Mouse (Mus musculus) CH12.LX (cell line): ENCODE measurements around the gene S100a9. TPM values are rescaled to one million over a fixed set of nuclear protein-coding genes. Genes with fewer than 3 reads are reported as not detected.

Source experiments
- DNase-seq: peaks from one replicate; pipeline ENCODE4 v3.0.0-alpha.2; 2013; ENCODE audit errors: extremely low read depth
- H3K27ac ChIP-seq: 2 replicates; pipeline ENCODE4 v1.5.1; 2012; ENCODE audit warnings: low read depth, mild to moderate bottlenecking, control low read depth, moderate library complexity; ENCODE audit not compliant: insufficient read depth
- H3K27me3 ChIP-seq: replicated peaks from 2 replicates; pipeline ENCODE3; 2012; ENCODE audit warnings: inconsistent platforms
- H3K36me3 ChIP-seq, 2 experiments: replicated peaks in 1 of 2; 2 replicates each; pipeline versions ENCODE3 to v1.6.1; 2012; ENCODE audit warnings: inconsistent platforms in 1 of 2, low read length in 1 of 2, mild to moderate bottlenecking in 1 of 2, mixed read lengths in 1 of 2, moderate library complexity in 1 of 2; ENCODE audit not compliant: control insufficient read depth in 1 of 2, insufficient read depth in 1 of 2
- H3K4me1 ChIP-seq, 2 experiments: 2 replicates each; pipeline ENCODE4 v1.6.1; 2012; ENCODE audit warnings: inconsistent platforms in 1 of 2, moderate library complexity in 1 of 2; ENCODE audit not compliant: insufficient read depth in 2 of 2, control insufficient read depth in 1 of 2
- H3K4me2 ChIP-seq: 2 replicates; pipeline ENCODE4 v1.6.1; 2012; ENCODE audit warnings: low read depth, mild to moderate bottlenecking, control low read depth; ENCODE audit not compliant: poor library complexity, insufficient read depth, severe bottlenecking
- H3K4me3 ChIP-seq, 3 experiments: fragments of 150-350 bp in 1 of 3; sonication (generic) in 1 of 3; replicated peaks in 1 of 3; 2 replicates each; pipeline versions ENCODE3 to v1.5.1; 2011 to 2012; ENCODE audit warnings: low read depth in 2 of 3, low read length in 2 of 3, mild to moderate bottlenecking in 2 of 3, moderate library complexity in 2 of 3, control low read depth in 1 of 3, improper control_type of control experiment in 1 of 3, inconsistent platforms in 1 of 3, mixed read lengths in 1 of 3; ENCODE audit not compliant: poor library complexity in 1 of 3
- H3K79me2 ChIP-seq: replicated peaks from 2 replicates; pipeline ENCODE4 v1.6.1; 2012; ENCODE audit warnings: mild to moderate bottlenecking, moderate library complexity; ENCODE audit not compliant: control insufficient read depth, poor library complexity, insufficient read depth, severe bottlenecking; ENCODE audit errors: extremely low read depth
- H3K9ac ChIP-seq: 2 replicates; pipeline ENCODE4 v1.6.1; 2012; ENCODE audit warnings: low read depth, mild to moderate bottlenecking, control low read depth, moderate library complexity; ENCODE audit not compliant: insufficient read depth
- H3K9me3 ChIP-seq: replicated peaks from 2 replicates; pipeline ENCODE3; 2012; ENCODE audit warnings: low read length, inconsistent platforms, mixed read lengths
- BHLHE40 ChIP-seq: IDR thresholded peaks from 2 replicates; pipeline ENCODE4 v1.6.1; 2011; ENCODE audit warnings: mild to moderate bottlenecking, low read depth, low read length, improper control_type of control experiment
- CHD1 ChIP-seq: IDR thresholded peaks from 2 replicates; pipeline ENCODE4 v1.6.1; 2012; ENCODE audit warnings: low read depth, low read length, improper control_type of control experiment, inconsistent platforms
- CHD2 ChIP-seq: IDR thresholded peaks from 2 replicates; pipeline ENCODE4 v1.6.1; 2011; ENCODE audit warnings: low read length, improper control_type of control experiment
- CTCF ChIP-seq, 2 experiments: IDR thresholded peaks in 1 of 2; conservative IDR thresholded peaks in 1 of 2; 2 replicates each; pipeline ENCODE4 v1.5.1; 2011 to 2012; ENCODE audit warnings: low read depth in 2 of 2, low read length in 2 of 2, improper control_type of control experiment in 1 of 2, inconsistent platforms in 1 of 2, mild to moderate bottlenecking in 1 of 2, moderate library complexity in 1 of 2
- GABPA ChIP-seq: IDR thresholded peaks from 2 replicates; pipeline ENCODE4 v1.6.1; 2012; ENCODE audit warnings: low read depth, low read length, improper control_type of control experiment, inconsistent platforms; ENCODE audit not compliant: insufficient replicate concordance
- JUND ChIP-seq: conservative IDR thresholded peaks from 2 replicates; pipeline ENCODE4 v1.6.1; 2011; ENCODE audit warnings: low read depth, low read length, improper control_type of control experiment
- KAT2A ChIP-seq: IDR thresholded peaks from 2 replicates; pipeline ENCODE4 v1.6.1; 2012; ENCODE audit warnings: low read length, improper control_type of control experiment, inconsistent platforms; ENCODE audit not compliant: insufficient replicate concordance
- MAFK ChIP-seq: IDR thresholded peaks from 2 replicates; pipeline ENCODE4 v1.6.1; 2011; ENCODE audit warnings: low read length, improper control_type of control experiment; ENCODE audit not compliant: insufficient replicate concordance
- MAZ ChIP-seq: IDR thresholded peaks from 2 replicates; pipeline ENCODE4 v1.6.1; 2012; ENCODE audit warnings: low read depth, mild to moderate bottlenecking, inconsistent platforms, low read length, improper control_type of control experiment, moderate library complexity
- MEF2A ChIP-seq: IDR thresholded peaks from 2 replicates; pipeline ENCODE4 v1.6.1; 2014; ENCODE audit warnings: low read depth, mild to moderate bottlenecking, inconsistent platforms, low read length, improper control_type of control experiment, borderline replicate concordance
- NELFE ChIP-seq: IDR thresholded peaks from 2 replicates; pipeline ENCODE4 v1.6.1; 2011; ENCODE audit warnings: low read depth, low read length, improper control_type of control experiment
- NRF1 ChIP-seq: IDR thresholded peaks from 2 replicates; pipeline ENCODE4 v1.6.1; 2014; ENCODE audit warnings: low read depth, mild to moderate bottlenecking, inconsistent platforms, low read length, improper control_type of control experiment, moderate library complexity
- POLR2A ChIP-seq: IDR thresholded peaks from 2 replicates; pipeline ENCODE4 v1.6.1; 2011; ENCODE audit warnings: low read depth, mild to moderate bottlenecking, improper control_type of control experiment, low read length
- POLR2AphosphoS2 ChIP-seq: IDR thresholded peaks from 2 replicates; pipeline ENCODE4 v1.6.1; 2011; ENCODE audit warnings: low read depth, low read length, improper control_type of control experiment
- RAD21 ChIP-seq: IDR thresholded peaks from 2 replicates; pipeline ENCODE4 v1.6.1; 2011; ENCODE audit warnings: low read depth, mild to moderate bottlenecking, low read length, improper control_type of control experiment, moderate library complexity
- RCOR1 ChIP-seq: conservative IDR thresholded peaks from 2 replicates; pipeline ENCODE4 v1.6.1; 2012; ENCODE audit warnings: low read depth, mild to moderate bottlenecking, inconsistent platforms, low read length, improper control_type of control experiment
- SMC3 ChIP-seq: IDR thresholded peaks from 2 replicates; pipeline ENCODE4 v1.6.1; 2011; ENCODE audit warnings: low read depth, low read length, improper control_type of control experiment
- TBP ChIP-seq: conservative IDR thresholded peaks from 2 replicates; pipeline ENCODE4 v1.6.1; 2011; ENCODE audit warnings: low read depth, low read length, improper control_type of control experiment
- UBTF ChIP-seq: IDR thresholded peaks from 2 replicates; pipeline ENCODE4 v1.6.1; 2012; ENCODE audit warnings: low read depth, mild to moderate bottlenecking, inconsistent platforms, low read length, improper control_type of control experiment, moderate library complexity
- USF1 ChIP-seq: IDR thresholded peaks from 2 replicates; pipeline ENCODE4 v1.6.1; 2014; ENCODE audit warnings: low read depth, mild to moderate bottlenecking, inconsistent platforms, low read length, improper control_type of control experiment
- USF2 ChIP-seq: conservative IDR thresholded peaks from 2 replicates; pipeline ENCODE4 v1.6.1; 2011; ENCODE audit warnings: low read depth, low read length, improper control_type of control experiment
- ZKSCAN1 ChIP-seq: IDR thresholded peaks from 2 replicates; pipeline ENCODE4 v1.6.1; 2012; ENCODE audit warnings: low read depth, inconsistent platforms, low read length, improper control_type of control experiment, borderline replicate concordance
- ZNF384 ChIP-seq: IDR thresholded peaks from 2 replicates; pipeline ENCODE4 v1.6.1; 2012; ENCODE audit warnings: low read depth, low read length, improper control_type of control experiment, inconsistent platforms
- dilution Hi-C: fragments of 300-500 bp; cut with MboI; formaldehyde crosslinking; loops from 2 replicates; pipeline ENCODE4 v1.14.3; 2020; ENCODE audit warnings: low sequenced_read_pairs; ENCODE audit not compliant: extremely low pct_unique_long_range_greater_than_20kb, extremely low pct_ligation_motif_present
- in situ Hi-C: fragments of 300-500 bp; cut with MboI; formaldehyde crosslinking; loops from 3 replicates; pipeline ENCODE4 v1.14.3; 2019; ENCODE audit warnings: low sequenced_read_pairs, low pct_ligation_motif_present, low pct_unique_long_range_greater_than_20kb, mixed read lengths
- polyA plus RNA-seq: library from polyadenylated mRNA; unstranded; fragments of >175 nt; gene quantifications from 2 replicates; pipeline ENCODE4 v1.2.1, GENCODE M21; 2012; ENCODE audit warnings: low read depth; ENCODE audit not compliant: insufficient read length
- total RNA-seq, 2 experiments: library from RNA; depleted of rRNA; stranded (reverse); fragments of 300-350 nt in 1 of 2; fragments of >200 nt in 1 of 2; gene quantifications; 2 replicates each; pipeline ENCODE4 v1.2.3; 2012 to 2014

Gene S100a9
- total and polyA plus RNA-seq, 3 experiments = not detected

- dilution Hi-C loops = no loop called here
- H3K4me1 ChIP-seq = no peaks in the 10 kb centered on the region
- peak; percentile 37 for DNase-seq
- H3K36me3 ChIP-seq = no peaks in the 10 kb centered on the region
- in situ Hi-C loops = no loop called here
- no peaks in the 10 kb centered on the region for H3K79me2 ChIP-seq
- H3K27ac ChIP-seq = no peak overlapping the region
- H3K9me3 ChIP-seq = no peaks in the 10 kb centered on the region
- peak; percentile 50 for TF ChIP-seq SMC3
- peak; percentile 38 for TF ChIP-seq RAD21
- peak; percentile 22 to 68; a peak in 2 of 4 replicates for TF ChIP-seq CTCF (conservative IDR thresholded peaks at IDR 0.05 in 1 of 2, IDR thresholded peaks at IDR 0.05 in 1 of 2; ENCODE audit: low read depth in 2 of 2, low read length in 2 of 2)
- TF ChIP-seq ZNF384 = no peak
- H3K4me2 ChIP-seq = no peak overlapping the region
- no peak overlapping the region for H3K9ac ChIP-seq
- H3K4me3 ChIP-seq = no peak overlapping the region
- peaks cover 44% of the 10 kb centered on the region for H3K27me3 ChIP-seq
These were observed 31.3 kb downstream of the S100a9 start for GRCm38 (mm10) chr3:90664219-90664618.

GRCm38 (mm10) chr3:90659364-90660044 lies 36.0 kb downstream of the S100a9 start:
- Histone ChIP-seq H3K27me3 (peaks cover 46% of the 10 kb centered on the region), H3K27ac (no peak overlapping the region), H3K4me1 (peaks cover 0 to 5% of the 10 kb centered on the region in 2 experiments; a peak in 2 of 4 replicates), H3K4me2 (no peak overlapping the region), H3K9me3 (no peaks in the 10 kb centered on the region), H3K36me3 (no peaks in the 10 kb centered on the region), H3K9ac (no peak overlapping the region), H3K4me3 (no peak overlapping the region), H3K79me2 (no peaks in the 10 kb centered on the region)
- no peak for DNase-seq
- in situ Hi-C loops = no loop called here
- TF ChIP-seq CTCF (conservative IDR thresholded peaks at IDR 0.05 in 1 of 2, IDR thresholded peaks at IDR 0.05 in 1 of 2; ENCODE audit: low read depth in 2 of 2, low read length in 2 of 2) (no peak), NELFE (no peak), POLR2A (no peak), CHD2 (no peak), RCOR1 (no peak), UBTF (no peak), MAFK (no peak), NRF1 (no peak), USF1 (no peak), MEF2A (no peak)
- dilution Hi-C loops = no loop called here

- dilution Hi-C loops (no loop called here), in situ Hi-C loops (no loop called here)
- Histone ChIP-seq H3K36me3 (no peaks in the 10 kb centered on the region), H3K4me3 (no peak overlapping the region), H3K9me3 (no peaks in the 10 kb centered on the region), H3K79me2 (no peaks in the 10 kb centered on the region), H3K27me3 (peaks cover 55% of the 10 kb centered on the region), H3K4me2 (no peak overlapping the region), H3K4me1 (peaks cover 0 to 5% of the 10 kb centered on the region in 2 experiments; a peak in 2 of 4 replicates), H3K27ac (no peak overlapping the region), H3K9ac (no peak overlapping the region)
- TF ChIP-seq USF1 (no peak), POLR2A (no peak), CTCF (conservative IDR thresholded peaks at IDR 0.05 in 1 of 2, IDR thresholded peaks at IDR 0.05 in 1 of 2; ENCODE audit: low read depth in 2 of 2, low read length in 2 of 2) (peak in 1 of 2 experiments; percentile 59; a peak in 2 of 4 replicates), BHLHE40 (no peak), JUND (no peak), KAT2A (no peak), RAD21 (peak; percentile 11), NRF1 (no peak), MAFK (no peak), CHD1 (no peak), SMC3 (peak; percentile 53; the same call in 1 of the 2 replicates), MAZ (no peak), GABPA (no peak), MEF2A (no peak), ZKSCAN1 (no peak), POLR2AphosphoS2 (no peak), TBP (no peak), USF2 (no peak)
- peak; percentile 20 for DNase-seq
These were observed 38.1 kb downstream of the S100a9 start for GRCm38 (mm10) chr3:90657405-90657804.
